Mouse (Mus musculus) MEL-GATA-1-ER (cell line): ENCODE measurements around the gene Slc22a18.

Experiments
- DNase-seq: peaks from one replicate; pipeline ENCODE4 v3.0.0-alpha.2; 2012; ENCODE audit warnings: low read depth; ENCODE audit errors: extremely low read depth

Gene Slc22a18

DNA sequence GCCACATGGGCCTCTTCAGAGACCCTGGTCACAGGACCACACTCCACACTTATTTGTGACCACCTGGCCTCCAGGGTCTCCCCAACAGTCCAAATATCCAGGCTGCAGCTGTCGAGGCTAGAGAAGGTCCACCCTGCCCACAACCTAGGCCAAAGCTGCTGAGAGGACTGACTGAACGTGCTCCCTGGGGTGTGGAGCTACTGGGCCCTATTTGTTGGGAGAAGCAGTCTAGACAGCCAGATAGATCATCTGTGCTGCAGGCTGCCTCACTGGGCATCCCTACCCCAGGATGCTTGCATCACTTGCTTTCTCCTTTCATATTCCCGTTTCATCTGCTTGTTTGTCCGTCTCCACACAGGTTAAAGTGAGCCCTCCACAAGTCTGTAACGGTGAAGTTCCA is 11.0 kb upstream of the Slc22a18 start:
- DNase-seq, result no peak

DNA sequence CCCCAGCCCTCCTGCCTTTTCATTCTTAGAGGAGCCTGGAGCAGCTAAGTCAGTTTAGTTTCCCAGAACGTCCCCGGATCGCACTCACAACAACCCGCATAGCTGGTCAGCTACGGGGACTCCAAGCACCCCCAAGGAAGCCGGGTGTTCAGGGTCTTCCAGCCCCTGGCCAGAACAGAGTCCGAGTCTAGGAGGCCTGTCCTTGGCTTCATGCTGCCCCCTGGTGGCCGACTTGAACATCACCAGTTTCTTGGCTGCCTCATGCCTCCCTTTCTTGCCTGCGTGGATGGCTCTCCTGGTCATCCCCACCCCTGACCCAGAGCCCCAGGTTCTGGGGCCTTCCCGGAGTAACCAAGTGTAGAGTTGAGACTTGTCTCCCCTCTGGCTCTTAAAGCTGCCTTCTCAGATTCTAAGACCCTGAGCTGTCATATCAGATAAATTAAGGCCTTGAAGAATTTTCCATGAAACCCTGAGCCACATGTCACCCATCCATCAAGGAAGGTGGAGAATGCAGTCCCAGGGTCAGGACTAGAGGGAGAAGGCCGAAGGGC is 9.6 kb upstream of the Slc22a18 start:
- peak; percentile 60 for DNase-seq

DNA sequence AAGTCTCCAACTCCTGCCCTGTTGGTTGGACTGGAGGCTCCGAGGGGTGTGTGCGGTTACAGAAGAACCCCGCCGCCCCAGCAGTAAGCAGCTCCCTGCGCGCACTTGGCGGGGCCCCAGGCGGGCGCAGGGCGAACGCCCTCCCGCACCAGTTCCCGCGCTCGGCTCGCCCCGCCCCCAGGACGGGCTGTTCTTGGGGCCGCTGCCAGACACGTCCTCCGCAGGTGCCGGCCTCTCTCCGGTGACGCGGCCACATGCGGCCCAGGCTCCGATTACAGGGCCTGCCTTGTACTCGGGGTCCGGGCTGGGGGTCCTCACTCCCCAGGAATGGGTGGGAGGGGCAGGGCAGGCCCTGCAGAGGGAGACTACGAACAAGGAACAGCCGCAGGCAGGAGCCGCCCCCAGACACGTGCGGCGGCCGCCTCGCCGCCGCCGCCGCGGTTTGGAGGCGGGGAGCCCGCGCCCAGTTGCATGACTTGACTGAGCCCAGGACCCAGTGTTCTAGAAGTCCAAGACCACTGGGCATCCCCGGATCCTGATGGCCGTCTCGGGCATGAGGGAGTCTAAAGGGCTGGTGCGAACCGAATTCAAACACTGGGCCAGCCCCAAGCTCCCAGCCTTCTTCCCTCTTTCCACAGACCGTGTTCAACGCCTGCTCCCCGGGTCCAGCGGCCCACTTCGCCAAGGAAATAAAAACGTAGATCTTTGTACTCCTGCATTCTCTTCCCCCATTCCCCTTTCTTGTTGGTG is 8.6 kb upstream of the Slc22a18 start:
- DNase-seq, result peak; percentile 42

DNA sequence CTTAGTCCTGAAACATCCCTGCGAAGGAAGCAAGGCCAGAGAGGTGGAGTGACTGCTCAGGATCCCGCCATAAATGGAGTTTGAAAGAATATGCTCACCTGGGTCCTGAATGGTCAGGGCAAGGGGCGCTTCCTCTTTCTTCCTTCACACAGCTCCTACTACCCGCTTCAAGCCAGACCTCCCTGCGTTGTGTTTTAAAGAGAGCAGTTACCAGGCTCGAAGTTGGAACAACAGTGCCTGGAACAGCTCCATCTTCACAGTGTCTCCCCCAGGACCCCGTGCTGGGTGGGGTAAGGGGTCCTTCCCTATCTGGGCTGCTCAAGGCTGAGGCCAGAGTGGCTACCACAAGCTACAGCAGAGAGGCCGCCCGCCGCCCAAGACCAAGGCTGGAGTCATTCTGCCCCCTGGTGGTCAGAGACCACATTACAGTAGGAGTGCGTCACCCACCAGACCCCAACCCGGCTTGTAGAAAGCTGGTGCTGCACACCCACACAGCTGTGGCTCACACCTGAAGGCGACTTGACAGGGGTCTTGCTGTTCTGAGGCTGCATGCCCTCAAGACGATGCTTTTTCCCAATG is 7.3 kb upstream of the Slc22a18 start:
- peak; percentile 65 for DNase-seq

DNA sequence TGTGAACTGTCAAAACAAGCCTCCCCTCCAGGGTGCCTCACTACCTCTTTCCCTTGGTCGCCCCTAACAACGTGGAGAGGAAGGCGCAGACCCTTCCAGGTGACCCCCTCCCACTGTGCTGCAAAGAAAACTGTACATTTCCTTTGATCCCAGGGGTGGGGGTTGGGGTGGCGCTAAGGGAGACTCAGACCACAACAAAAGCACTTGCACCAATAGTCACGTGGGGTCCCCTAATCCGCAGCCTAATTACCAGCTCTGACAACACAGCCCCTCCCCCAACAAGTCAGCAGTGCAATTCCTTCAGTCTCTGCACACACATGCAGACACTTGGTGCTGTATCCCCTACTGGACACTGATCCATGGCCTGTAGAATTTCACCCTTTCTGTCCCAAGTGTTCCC is 5.8 kb upstream of the Slc22a18 start:
- no peak for DNase-seq

DNA sequence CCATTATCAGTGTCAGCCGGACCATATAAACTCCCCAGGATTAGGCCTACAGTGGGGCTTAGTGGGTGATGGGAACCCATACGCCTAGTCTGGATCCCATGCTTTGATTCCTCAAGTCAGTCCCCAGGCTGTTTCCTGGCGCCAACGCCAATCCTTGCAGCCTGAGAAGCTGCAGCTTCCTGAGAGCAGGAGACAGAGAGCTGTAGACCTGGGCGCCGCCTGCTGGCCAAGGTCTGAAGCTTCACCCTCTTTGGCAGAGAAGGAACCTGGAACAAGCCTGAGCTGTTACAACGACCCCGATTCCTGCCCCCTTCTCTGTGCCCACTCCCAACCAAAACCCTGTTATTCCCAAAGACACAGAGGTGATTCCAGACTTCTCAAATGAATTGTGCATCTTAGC is 3.6 kb upstream of the Slc22a18 start:
- peak; percentile 49 for DNase-seq

DNA sequence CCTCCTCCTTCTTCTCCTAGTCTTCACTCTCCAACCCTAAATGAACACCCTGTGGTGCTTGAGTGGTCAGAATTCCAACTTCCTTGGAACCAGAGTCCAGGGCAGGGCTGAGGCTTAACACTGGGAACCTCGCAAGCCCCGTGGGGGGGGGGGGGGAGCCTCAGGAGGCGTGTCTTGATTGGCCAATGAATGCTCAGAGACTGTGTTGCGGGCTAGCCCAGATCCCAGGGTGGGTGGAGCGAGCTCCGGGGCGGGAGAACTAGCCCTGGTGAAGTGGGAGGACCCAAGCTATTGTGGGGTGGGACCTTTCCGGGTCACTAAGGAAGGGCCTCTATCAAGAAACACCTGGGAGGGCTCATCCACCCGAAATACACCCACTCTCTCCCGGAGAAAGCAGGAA is 1.3 kb downstream of the Slc22a18 start:
- peak; percentile 73 for DNase-seq

DNA sequence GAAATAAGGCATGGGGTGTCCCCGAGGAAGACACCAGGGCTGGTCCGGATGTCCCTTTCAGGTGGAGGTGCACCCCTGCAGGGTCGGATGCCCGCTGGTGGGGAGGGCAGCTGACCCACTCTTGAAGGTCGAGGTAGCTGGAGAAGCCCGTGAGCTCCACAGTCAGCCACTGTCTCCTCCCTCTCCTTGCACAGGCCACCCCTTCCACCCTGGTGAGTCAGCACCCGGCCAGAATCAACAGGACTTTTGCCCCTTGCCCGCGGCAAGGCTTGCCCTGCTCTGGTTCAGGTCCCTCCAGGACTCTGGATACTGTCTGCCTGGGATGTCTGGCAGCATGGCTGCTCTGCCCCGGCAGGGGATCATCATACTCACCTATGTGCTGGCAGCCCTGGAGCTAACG is 2.3 kb downstream of the Slc22a18 start:
- no peak for DNase-seq

DNA sequence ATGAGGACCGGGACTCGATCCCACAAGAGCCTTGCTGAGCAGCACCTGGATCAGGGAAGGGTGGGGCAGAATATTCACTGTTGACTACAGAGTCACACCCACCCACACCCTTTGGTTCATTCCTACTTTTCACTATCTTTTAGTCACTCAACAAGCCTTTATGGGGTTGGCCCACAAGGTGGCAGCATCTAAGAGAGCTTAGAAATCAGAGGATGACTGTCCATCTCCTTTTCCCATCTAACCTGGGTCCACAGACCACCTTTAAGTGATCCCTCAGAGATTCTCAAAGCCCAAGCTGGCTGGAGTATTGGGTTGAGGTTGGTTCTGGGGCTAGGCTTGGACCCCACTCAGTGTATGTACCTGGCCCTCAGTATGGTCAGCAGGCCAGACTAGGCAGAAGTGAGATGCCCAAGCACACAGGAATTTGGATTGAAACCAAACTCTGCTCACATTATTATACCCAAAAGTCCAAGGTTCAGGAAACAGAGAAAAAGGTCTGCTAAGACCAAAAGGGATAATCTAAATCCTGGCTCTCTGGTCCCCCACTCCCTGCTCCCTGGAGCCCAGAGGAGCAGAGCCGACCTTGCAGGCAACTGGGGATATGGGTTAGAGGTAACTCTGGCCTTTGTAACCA is 3.3 kb downstream of the Slc22a18 start:
- DNase-seq, result no peak

DNA sequence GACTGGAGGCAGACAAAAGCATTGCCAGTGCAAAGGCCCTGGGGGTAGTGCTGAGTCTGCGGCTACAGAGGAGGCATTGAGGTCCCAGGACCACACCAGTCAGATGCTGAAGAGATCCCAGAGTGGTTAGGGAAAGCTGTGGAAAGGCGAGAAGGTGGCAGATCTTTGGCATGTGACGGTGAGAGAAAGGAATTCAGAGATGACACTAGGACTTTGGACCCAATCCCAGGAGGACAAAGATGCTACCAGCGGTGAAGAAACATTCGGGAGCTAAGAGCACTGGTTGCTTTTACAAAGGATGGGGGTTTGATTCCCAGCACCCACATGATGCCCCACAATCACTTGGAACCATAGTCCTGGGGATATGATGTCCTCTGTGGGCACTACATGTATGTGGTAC is 4.3 kb downstream of the Slc22a18 start:
- DNase-seq, result no peak

DNA sequence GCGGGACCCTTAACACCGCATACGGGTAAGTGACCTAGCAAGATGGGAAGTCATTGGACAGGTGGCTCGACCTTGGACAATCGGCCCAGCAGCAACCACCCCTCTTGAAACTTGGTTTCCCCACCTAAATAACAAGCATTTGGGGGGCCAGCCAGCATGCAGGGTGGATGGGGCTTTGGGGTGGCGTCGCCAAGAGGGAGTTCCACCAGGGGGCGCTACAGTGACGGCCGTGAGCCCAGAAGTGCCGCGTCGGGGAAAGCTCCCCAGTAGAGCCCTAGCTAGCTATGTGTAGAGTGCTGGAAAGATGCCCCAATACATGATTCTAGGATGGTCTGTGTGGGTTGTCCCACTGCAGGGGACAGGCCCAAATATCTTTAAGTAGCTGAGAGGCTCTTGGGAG is 7.0 kb downstream of the Slc22a18 start:
- DNase-seq, result peak; percentile 36

DNA sequence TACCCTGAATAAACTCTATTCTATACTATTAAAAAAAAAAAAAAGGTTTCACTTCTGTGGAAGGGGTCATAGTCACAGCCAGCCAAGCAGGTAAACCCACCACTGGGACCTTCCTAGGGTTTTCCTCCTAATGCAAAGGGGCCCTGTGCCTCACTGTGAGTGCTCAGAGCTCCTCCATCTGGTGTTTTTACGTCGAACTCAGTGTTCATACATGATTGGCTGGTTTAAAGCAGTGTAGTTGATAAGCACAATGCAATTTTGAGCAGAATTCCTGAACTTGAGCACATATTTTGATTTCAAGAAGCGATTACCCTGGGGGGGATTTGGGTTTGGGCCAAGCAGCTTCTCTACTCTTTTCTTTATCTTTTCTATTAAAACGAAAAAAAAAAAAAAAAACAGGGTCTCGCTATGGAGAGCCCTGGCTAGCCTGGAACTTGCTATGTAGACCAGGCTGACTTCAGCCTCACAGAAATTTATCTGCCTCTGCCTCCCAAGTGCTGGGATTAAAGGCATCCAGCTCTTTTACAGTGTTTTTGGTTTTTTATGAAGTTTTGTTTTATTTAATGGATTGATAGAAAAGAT is 8.4 kb downstream of the Slc22a18 start:
- no peak for DNase-seq

DNA sequence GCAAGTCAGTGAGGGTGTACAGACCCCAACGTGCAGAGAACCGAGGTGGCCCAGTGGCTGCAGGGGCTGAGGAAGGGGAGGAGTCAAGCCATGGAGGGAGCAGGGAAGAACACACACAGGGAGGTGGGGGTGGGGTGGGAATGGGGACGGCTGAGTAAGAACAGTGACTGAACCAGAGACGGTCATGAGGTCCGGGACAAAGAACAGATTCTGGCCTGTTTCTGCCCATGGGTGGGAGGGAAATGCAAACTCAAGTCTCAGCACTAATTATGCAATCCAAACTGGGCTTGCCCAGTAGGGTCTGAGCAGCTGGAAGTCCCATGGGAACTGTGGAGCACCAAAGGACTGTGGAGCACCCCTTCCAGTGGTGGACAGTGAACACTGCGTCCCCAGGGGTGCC is 9.0 kb downstream of the Slc22a18 start:
- DNase-seq, result no peak

DNA sequence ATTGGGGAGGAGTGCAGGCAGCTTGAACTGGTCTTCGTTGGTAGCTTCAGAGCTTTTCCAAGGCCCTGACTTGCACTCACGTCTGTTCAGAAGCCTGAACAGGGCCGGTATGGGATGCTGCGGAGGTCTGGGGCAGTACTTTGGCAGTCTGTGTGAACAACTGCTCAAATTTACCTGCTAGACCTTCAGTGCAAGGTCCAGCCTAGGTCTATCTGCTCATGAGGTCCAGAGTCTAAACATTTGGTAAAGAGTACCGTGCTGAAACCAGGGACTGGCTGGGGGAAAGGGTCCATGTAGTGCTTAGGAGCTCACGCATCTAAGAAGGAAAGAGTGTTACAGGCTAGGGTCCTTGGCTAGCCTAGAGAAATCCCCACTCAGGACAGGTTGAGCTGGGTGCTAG is 16.2 kb downstream of the Slc22a18 start:
- no peak for DNase-seq

DNA sequence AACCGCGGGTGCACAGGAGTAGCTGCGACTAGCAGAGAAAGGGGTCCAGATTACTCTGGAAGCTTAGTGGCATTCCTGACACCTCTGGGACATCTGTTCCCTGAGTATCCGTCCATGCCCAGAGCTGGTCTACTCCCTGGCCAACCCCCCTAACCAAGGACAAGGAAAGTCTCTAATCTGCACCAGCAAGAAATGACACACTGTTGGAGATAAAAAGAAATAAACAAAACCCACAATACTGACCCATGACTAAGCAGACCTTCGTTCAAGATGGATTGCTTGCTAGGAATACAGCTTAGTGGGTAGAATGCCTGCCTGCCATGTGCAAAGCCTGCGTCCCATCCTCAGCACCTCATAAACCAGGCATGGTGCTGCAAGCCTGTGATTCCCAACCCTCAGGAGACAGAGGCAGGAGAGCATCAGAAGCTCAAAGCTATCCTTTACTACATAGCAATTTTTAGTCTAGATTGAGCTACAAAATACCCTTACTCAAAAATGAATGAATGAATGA is 20.1 kb downstream of the Slc22a18 start:
- DNase-seq, result no peak

DNA sequence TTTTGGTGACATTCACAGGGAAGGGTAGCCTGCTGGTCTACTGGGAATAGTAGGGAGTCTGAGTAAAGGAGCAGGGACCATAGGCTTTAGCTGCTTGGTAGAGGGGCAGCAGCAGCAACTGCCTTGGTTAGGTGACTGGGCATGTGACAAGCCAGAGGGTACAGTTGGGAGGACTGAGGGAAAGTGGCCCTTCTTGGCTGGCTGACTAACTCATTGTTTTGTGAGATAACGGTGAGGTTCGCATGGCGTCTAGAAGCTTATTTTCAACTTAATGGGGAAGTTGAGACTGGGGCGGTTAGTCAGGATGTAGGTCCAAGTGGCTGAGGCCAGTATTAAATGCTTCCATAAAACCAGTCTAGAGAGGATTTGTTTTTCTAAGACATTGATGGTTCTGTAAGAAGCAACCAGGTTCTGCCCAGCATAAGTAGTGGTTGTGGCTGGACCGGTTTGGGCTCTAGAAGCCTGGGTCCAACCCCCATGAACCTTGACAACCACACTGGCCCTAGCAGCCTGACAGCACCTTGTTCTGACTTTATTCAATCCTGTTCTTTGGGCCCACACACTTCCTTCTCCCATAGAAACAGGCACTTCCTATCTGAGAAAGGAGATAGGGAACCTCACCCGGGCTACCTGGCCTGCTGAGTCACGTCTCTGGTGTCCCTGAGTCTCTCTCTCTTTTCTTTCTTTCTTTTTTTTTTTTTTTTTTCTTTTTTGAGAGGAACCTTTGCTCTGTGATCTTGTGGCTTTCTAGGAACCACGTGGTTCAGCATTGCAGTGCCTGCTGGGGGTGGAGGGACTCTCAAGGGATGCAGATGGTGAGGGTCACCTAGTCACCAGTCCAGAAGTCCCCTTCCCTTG is 21.8 kb downstream of the Slc22a18 start:
- DNase-seq, result peak; percentile 92

DNA sequence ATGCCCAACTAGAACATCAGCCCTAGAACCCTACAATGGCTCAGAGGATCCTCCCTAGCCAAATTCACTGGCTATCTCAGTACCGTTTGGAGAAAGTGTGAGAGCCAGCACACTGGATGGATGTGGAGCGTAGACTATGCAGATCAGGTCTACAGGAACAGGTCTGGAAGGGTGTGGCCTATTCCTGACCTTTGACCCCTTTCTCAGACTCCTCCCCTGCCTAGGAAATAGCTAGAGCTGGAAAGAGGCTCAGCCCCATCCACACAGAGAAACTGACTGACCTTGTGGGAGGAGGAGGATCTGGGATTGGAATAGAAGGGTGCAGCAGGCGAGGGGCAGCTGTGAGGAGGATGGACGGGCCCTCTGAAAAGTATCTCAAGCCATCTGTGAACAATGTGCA is 25.0 kb downstream of the Slc22a18 start:
- no peak for DNase-seq

DNA sequence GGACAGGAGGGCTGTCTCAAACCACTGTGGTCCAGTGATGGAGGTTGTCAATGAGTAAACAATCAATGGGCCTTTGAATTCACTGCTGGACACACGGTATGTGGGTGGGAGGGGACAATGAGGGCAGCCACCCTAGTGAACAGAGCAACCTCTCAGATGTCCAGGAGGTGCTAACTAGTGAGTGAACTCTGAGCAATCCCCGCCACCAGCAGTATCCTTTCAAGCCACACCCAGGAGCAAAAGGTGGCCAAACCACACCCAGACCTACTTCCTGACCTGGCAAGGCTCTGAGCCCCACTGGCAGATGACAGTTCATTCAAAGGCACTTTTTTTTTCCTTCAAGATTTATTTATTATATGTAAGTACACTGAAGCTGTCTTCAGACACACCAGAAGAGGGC is 27.4 kb downstream of the Slc22a18 start:
- DNase-seq, result peak; percentile 39

DNA sequence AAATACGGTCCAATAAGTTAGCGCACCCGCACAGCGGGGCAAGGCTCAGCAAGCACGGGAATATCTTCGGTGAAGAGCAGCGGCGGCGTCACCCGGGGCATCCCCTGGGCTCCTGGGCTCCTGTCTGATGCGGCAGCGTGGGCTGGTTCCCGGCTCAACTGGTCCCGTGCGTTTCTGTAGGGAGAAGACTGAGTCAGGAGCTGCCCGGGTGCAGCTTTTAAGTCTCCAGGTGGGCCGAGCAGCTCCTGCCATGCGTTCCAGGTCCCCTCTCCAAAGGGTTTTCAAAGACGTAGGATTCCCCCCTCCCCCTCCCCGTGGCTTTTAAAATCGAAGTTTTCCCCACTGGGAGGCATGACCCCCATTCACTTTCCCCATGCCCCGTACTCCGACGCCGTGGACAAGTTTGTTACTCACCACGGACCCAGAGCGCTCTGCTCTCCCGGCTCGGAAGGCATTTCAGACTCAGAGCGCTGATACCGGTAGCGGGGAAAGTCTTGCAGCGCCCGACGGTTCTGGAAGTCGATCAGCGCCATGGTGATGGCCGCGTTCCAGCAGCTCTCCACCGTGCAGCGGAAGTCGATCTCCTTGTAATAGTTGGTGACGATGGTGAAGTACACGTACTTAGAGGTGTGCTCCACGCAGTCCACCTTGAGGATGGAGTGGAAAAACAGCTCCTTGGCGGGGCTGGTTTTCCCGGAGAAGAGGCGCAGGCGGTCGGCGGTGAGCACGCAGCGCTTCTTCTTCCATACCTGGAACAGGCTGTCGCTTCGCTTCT is 28.3 kb downstream of the Slc22a18 start:
- peak; percentile 53 for DNase-seq
